Mouse (Mus musculus) kidney, postnatal 4 days (tissue): ENCODE measurements around the gene Cox5b.

Experiments
- DNase-seq, 2 experiments: peaks; one replicate each; pipeline ENCODE4 v3.0.0; 2021; ENCODE audit warnings: mixed read lengths in 2 of 2

Cox5b gene

DNA sequence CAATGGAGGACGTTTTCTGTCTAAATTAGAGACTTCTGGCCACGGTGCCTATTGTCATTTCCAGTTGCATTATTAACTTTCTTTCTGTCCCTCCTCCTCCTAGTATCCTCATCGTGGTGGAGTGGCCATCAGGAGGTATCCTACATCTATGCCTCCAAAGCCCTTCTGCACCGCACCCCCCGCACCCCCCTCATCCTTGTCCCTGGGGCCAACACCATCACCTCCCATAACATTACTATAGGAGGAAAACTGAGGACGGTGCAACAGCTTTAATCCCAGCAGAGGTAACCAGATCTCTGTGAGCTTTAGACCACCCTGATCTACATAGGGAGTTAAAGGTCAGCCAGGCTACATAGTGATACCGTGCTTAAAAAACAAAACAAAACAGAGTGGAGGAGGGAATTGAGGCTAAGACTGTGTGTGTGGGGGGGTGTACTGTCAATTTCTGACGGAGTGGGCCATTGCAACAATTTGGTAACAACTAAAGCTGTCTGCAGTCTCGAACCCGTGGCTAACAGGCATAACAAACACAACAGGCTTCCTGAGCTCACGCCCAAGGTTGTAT lies 496 bp upstream of the Cox5b start:
- DNase-seq = no peak

DNA sequence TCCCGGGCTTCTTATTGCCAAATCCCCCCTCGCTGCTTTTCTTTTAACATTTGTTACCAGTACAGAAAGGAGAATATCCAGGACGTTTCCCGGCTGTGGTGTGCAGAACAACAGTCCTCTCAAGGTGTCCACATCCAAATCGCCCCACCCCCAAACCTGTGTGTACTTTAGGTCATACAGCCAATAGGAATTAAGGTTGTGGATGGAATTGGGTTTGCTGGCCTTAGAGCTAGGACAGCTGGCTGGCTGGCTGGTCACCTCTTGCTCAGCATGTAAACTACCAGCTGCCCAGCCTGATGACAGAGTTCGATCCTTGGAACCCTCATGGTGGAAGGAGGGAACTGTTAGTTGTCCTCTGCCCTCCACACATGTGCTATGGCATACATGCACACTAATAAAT lies 3.6 kb downstream of the Cox5b start:
- DNase-seq = no peak

DNA sequence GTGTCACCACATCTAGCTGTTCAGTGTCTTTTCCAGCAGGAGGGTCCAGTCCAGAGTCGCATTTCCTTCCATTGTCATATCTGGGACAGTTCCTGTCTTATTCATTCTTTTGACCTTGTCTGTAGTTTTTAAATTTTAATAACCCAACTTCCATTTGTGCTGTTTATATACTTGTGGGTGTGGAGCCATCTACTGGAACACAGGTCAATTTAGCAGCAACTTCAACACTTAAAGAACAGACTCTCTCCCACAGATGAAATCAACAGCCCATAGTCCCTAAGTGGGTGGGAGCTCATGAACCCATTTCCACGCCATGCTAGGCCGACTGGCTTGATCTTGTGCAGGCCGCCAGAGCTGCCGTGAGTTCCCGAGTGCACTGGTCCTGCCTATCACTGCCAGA lies 5.2 kb downstream of the Cox5b start:
- DNase-seq = no peak

DNA sequence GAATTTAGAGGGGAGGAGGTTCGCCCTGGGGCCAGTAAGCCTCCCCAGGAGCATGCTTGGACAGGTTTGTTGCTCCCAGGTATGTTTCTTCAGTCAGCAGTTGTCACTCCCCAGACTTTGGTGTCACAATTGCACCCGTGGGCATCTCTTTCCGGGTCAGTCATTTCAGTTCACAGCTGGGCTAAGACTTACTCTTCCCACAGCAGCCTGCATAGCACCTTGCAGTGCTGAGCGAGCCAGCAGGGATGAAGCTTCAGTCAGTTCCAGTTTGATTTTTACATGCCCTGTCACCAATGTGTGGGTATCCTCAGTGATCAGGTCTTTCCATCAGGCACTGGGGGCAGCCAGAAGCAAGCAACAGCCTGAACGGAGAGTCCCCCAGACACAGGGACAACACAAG lies 5.8 kb downstream of the Cox5b start:
- no peak for DNase-seq

DNA sequence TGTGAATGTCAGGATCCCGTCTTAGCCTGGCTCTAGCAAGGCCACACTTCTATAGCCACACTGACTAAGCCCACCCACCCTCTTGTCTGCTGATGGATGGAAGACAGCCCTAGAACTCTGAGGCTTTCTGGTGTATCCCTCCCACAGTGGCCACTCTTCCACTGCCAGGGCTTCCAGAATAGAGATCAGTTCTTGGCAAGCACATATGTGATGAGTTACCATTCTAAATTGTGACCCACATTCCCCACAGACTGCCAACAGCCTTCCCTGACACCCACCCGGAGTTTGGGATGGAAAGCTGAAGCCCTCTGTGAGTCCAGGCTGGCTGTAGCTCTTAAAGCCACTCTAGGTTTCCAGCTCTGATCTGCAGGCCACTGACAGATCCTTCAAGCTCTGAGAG lies 15.9 kb downstream of the Cox5b start:
- DNase-seq = no peak

DNA sequence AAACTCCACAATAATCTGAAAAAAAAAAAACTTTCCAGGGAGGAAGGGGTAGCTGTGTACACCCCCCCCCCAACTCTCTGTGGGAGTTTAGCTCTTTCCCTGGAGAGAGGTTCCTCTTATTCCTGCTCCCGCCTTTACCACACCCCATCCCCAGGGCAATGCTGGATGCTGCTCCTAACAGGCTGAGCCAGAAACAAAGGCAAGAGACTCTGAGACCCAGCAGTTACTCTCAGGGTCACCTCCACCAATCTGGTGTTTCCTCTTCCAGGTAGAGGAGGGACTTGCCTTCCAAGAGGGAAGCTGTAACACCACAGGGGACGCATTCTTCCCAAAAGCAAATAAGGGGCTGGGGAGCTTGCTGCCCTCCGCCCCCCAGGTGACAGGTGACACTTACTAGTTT lies 16.5 kb downstream of the Cox5b start:
- no peak for DNase-seq

DNA sequence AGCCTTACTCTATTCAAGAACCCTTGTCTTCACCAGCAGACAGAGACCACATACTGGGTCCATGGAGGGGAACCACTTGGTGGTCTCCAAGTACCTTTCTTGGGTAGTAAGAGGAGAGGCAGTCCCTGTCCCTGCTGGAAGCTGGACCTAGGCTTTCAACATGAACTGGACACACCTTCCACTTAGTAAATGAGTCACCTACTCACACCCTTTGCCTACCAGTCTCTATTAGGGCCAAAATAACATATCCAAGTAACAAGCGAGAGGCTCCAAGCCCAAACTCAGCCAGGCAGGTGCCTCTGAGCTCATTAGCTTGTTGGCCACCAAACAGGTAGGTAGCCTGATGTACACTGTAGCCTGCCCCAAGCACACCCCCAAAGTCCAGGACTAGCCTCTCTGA lies 17.4 kb downstream of the Cox5b start:
- no peak for DNase-seq

DNA sequence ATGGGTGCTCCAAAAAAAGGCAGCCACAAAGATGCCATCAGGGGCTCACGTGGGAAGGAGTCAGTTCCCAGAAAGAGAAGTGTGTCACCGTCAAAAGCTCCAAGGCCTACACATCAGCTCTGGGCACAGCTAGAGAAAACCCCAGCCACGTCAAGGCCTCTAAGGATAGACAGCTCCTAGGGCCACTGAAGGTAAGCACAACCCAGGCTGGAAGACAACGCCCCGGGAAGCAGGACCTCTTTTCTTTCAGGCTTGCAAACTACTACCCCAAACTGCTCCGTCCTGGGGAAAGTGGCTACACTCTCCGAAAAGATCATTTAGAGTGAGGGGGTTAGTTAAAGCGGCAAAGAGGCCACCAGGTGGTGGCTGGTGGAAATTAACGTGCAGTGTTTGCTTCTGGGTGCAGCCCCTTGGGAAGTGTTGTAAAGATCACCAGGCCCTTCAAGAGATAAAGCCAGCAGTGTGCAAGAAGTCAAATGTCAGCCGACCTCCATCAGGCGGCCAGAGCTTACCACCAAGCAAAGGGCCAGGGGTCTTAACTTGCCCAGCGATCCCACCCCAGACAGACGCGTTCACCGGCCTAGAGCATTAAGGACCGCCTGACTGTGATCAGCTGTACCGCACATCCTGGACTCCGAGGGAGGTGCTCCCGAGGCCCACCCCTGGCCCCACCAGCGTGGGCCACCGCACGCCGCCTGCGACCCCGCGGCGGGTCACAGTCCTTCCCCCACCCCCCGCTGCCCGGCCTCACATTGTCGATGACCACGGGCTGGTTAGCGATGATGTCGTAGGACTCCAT lies 18.0 kb downstream of the Cox5b start:
- DNase-seq = peak; percentile 47 to 66

DNA sequence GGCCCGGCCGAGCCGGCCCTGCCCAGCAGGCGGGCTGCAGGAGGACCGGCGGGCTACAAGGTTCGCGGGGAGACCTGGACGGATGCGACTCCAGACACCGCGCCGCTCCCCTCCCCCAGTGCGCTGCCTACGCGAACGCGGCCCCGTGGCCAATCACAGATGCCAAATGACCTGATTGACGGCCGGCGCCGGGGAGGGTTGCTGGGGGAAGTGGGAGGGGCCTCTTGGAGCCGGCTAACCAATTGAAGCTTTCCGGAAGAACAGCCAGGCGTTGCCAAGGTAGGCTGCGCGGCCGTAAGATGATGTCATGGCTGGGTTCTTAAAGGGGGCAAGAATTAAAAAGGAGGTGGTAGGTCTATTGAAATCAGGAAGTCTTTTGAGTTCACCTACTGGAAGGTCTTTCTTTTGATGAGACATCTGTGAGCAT lies 18.6 kb downstream of the Cox5b start, which contains the start of gene 4933424G06Rik:
4933424G06Rik (plus strand) TSS at position 296 of the 427 bp plus-strand sequence.
- DNase-seq = peak; percentile 98 to 99

DNA sequence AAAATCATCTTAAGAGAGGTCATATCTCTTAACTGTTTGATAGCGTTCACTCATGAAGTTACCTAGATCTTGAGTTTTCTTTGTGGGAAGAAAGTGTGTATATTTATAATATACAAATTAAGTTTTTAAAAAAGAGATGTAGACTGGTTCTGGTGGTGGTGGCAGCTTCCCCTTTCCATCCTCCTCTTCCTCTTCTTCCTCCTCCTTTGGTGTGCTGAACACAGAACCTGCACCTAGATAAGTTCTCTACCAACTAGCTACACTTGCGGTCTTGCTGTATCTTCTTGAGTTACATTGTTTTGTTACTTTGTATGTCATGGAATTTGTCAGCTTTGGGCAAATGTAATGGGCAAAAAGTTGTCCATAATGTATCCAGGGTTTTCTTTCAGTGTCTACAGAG lies 19.9 kb downstream of the Cox5b start:
- no peak for DNase-seq

DNA sequence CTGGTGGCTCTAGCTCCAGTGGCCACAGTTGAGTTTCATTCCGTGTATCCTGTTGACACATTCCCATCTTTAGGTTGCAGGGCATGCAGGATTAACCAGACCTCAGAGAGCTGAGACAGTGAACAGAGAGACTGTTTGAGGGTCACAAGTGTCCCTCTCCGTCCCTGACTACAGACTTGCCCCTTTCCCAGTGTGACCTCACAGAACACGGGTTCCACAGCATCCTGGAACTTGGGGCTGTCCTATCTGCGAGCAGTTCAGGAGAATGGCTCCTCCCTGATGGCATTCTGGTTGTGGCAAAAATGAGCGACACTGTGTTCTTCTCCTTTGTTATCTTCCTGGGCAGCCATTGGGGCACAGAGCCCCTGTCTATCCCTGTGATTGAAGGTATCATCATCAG lies 23.1 kb downstream of the Cox5b start, which contains the start of gene Actr1b:
Actr1b (minus strand) TSS at position 112 of the 400 bp plus-strand sequence.
- no peak for DNase-seq

DNA sequence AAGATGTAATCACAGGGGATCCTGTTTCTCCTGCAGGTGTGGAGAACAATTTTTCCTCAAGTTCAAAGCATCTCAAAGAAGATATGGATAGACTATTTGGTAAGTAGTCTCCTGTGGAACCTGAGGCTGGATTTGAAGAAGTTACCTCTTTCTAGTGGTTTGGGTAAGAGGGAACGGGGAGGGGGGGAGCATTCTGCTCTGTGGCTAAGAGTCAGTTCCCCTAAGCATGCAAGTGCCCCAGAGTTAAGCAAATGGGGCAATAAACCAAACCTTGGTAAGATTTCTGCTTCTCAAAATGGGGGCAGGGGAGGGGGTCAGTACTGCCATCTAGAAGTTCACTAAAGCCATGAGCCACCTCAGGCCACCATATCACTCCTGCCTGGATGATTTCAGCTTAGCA lies 27.5 kb downstream of the Cox5b start:
- no peak for DNase-seq

DNA sequence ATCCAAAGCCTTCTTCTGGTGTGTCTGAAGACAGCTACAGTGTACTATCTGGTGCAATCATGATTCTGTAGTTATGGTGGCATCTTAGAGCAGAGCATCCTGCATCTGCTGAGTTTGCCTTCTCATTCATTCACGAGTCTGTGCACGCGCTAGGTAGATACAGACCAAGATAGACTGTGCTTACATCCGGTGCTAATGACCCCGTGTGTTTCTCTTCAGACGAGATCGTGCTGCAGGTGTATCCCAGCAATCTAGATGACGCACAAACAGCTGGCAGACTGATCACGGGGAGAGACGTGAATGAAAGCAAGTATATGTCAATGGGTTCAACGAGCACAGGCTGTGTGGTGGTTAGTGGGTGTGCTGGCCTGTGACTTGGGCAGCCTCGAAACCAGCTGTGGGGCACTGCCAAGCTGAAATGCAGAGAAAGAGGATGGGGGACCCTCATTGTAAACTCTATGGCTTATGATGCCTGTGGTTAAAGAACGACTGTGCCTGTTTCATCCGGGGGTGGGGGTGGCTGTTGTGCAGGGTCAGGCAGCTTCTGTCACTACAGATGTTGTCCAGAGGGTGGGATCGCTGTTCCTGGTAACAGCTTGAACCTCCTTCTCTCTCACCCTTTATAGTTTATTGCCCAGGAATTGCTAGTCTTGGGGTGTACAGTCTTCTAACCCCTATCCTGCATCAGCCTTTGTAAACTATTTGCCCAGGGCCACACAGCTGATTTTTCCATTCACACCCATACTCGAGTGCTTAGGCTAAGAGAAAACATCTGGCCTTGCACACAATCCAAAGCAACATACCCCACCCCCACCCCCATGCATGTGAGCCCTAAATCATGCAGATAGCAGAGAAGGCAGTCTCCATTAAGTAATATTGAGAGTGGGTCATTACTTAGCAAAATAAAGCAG lies 32.2 kb downstream of the Cox5b start:
- no peak for DNase-seq

DNA sequence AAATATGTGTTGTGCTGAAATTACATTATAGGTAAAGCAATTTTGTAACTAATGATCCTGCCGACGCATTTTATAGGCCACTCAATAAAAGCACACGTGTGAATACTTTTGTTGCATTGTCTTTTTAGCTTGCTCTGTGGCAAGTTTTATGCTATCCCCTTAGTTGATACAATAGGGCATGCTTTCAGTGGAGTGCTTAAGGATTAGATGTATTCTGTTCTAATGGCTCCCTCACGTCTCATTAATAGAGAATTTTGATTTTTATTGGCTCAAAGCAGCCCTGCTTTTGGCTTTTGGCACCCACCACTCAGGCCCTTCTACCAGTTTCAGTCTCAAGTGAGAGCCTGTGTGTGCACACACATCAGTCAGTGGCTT lies 32.8 kb downstream of the Cox5b start:
- no peak for DNase-seq

DNA sequence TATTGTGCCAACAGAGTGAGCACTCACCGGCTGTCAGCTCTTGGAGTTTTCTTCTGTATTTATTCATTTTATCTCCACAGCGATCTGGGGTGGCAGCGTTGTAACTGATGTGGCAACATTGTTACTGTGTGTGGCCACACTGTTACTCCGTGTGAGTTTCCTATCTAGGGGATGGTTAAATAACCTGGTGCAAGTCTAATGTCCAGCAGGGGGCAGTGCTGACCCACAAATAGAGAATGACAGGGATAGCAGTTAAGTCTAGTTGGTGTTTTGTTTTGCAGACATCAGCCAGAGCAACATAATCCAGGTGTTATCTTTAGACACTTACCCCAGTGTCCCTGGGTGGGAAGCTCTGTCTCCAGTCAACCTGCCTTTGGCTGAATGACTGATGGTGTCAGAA lies 46.1 kb downstream of the Cox5b start:
- DNase-seq = peak; percentile 90 to 91

DNA sequence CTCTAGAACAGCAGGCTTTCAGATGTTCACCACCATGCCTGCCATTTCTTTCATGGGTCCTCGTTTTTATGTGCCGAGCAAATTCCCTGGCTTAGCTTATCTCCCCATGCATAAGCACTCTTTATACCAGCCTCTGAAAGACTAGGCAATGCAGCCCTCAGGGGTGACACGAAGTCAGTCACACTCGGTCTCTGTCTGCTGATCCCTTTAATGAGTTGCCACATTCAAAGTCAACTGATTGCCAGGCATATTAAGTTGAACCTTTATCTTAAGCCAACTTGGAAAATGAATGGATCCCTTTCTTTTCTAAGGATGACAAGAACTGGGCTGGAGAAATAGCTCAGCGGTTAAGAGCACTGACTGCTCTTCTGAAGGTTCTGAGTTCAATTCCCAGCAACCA lies 48.0 kb downstream of the Cox5b start:
- DNase-seq = no peak

DNA sequence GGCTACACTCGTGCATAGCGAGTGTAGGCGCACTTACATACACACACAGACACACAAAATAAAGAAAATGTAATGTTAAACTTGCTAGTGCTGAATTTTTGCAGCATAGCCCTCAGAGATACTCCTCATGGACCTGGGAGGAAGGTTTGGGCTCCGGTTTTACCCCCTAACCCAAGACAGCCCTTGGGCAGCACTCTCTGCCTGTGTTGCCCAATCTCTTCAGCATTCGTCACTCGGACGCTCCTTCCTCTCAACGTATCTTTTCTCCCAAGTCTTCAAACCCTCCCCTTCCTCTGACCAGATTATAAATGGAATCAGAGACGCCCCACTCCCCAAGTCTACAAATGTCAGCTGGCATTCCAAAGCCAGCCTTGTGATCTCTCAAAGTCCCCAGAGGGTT lies 51.8 kb downstream of the Cox5b start:
- DNase-seq = no peak
